Mouse (Mus musculus): ENCODE data around the gene Kpna3. TPM values are rescaled to one million over a fixed set of nuclear protein-coding genes. Genes with fewer than 3 reads are reported as not detected.
"Not testable (repeated sequence)": the region's sequence is repeated elsewhere in the genome, so short reads cannot be mapped to it uniquely, and the experiment has no call there.

Kpna3 gene
- polyA plus RNA-seq, 1 experiment from 2014 or later: 88.0 TPM

DNA sequence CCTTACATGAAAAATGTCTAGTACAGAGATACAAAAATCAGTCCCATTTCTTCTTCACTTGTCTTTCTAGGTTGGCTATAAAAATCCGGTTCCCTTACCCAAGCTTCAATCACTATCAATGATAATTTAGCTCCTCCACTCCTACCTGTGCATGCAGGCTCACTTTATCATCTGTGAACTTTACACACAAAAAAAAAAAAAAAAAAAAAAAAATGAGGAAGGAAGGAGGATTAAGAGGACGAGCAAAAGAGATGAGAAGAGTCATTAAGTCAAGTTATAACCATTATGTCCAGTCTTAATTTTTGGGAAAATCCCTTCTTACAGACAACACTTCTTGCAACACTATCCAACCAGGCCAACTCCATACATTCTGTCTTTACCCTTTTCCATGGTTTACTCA, 2.8 kb downstream of the Kpna3 start:
- no peak for ATAC-seq
- Histone ChIP-seq H3K9me3 (ENCODE audit: control insufficient read depth, low read length) (no peaks in the 10 kb centered on the region), H3K27me3 (replicated peaks; ENCODE audit: control insufficient read depth, insufficient read depth, low read length) (no peaks in the 10 kb centered on the region), H3K36me3 (ENCODE audit: control insufficient read depth, insufficient read depth) (no peaks in the 10 kb centered on the region), H3K4me3 (replicated peaks; ENCODE audit: low read length) (no peak overlapping the region), H3K4me1 (replicated peaks; ENCODE audit: control insufficient read depth, insufficient read depth, low read length) (peaks cover 26% of the 10 kb centered on the region), H3K27ac (ENCODE audit: low read length) (no peak overlapping the region), H3K9ac (replicated peaks; ENCODE audit: low read depth, low read length) (no peak overlapping the region), H3K4me2 (ENCODE audit: low read length) (no peak overlapping the region)
- WGBS: 86% methylated on average over 2 of the region's 2 CpGs

- Histone ChIP-seq H3K4me1 (replicated peaks; ENCODE audit: control insufficient read depth, insufficient read depth, low read length) (peaks cover 11% of the 10 kb centered on the region; the same call in 1 of the 2 replicates), H3K4me2 (ENCODE audit: low read length) (no peak overlapping the region), H3K27ac (ENCODE audit: low read length) (no peak overlapping the region), H3K9me3 (ENCODE audit: control insufficient read depth, low read length) (no peaks in the 10 kb centered on the region), H3K9ac (replicated peaks; ENCODE audit: low read depth, low read length) (no peak overlapping the region), H3K27me3 (replicated peaks; ENCODE audit: control insufficient read depth, insufficient read depth, low read length) (no peaks in the 10 kb centered on the region), H3K36me3 (ENCODE audit: control insufficient read depth, insufficient read depth) (no peaks in the 10 kb centered on the region), H3K4me3 (replicated peaks; ENCODE audit: low read length) (no peak overlapping the region)
- WGBS: 76% methylated on average over 3 of the region's 3 CpGs
- no peak for ATAC-seq
These were observed 11.4 kb downstream of the Kpna3 start for GRCm38 (mm10) chr14:61428126-61428787.

DNA sequence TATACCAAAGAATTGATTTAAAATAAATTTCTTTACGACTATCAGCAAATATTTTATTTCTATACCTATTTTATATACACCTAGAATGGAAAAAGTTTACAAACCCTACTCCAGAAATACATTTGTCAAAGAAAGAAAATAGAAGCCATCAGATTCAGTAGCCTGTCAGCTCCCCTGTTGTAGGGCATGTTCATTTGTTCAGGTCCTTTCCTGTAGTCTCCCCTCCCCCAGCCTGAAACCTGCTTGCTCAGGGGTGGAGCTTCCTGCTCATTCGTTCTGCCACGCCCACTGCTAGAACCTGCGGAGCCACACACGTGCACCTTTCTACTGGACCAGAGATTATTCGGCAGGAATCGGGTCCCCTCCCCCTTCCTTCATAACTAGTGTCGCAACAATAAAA, 12.6 kb downstream of the Kpna3 start:
- H3K9ac ChIP-seq (replicated peaks; ENCODE audit: low read depth, low read length); H3K27me3 ChIP-seq (replicated peaks; ENCODE audit: control insufficient read depth, insufficient read depth, low read length); H3K27ac ChIP-seq (ENCODE audit: low read length); H3K4me2 ChIP-seq (ENCODE audit: low read length); H3K4me3 ChIP-seq (replicated peaks; ENCODE audit: low read length); H3K36me3 ChIP-seq (ENCODE audit: control insufficient read depth, insufficient read depth); ATAC-seq; H3K4me1 ChIP-seq (replicated peaks; ENCODE audit: control insufficient read depth, insufficient read depth, low read length); H3K9me3 ChIP-seq (ENCODE audit: control insufficient read depth, low read length): not testable (repeated sequence)
- WGBS: 92% methylated on average over 1 of the region's 8 CpGs

GRCm38 (mm10) chr14:61425080-61425665, 14.5 kb downstream of the Kpna3 start:
- no peak overlapping the region for H3K4me2 ChIP-seq (ENCODE audit: low read length)
- WGBS: 95% methylated on average over 2 of the region's 2 CpGs
- H3K27ac ChIP-seq (ENCODE audit: low read length): no peak overlapping the region
- H3K36me3 ChIP-seq (ENCODE audit: control insufficient read depth, insufficient read depth): no peaks in the 10 kb centered on the region
- no peaks in the 10 kb centered on the region for H3K27me3 ChIP-seq (replicated peaks; ENCODE audit: control insufficient read depth, insufficient read depth, low read length)
- H3K4me3 ChIP-seq (replicated peaks; ENCODE audit: low read length): no peak overlapping the region
- peaks cover 6% of the 10 kb centered on the region; the same call in 1 of the 2 replicates for H3K4me1 ChIP-seq (replicated peaks; ENCODE audit: control insufficient read depth, insufficient read depth, low read length)
- H3K9ac ChIP-seq (replicated peaks; ENCODE audit: low read depth, low read length): no peak overlapping the region
- no peaks in the 10 kb centered on the region for H3K9me3 ChIP-seq (ENCODE audit: control insufficient read depth, low read length)
- no peak for ATAC-seq

DNA sequence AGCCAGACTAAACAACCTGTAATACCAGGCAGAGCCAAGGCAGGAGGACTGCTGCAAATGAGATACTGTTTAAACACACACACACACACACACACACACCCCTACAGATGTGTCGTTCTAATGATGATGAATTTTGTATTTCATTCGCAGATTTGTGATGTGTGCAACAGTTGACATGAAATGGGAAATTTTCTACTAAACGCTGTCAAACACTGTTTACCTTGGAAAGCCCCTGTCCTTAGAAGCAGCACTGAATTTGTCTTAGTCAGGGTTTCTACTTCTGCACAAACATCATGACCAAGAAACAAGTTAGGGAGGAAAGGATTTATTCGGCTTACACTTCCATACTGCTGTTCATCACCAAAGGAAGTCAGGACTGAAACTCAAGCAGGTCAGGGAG, 24.0 kb downstream of the Kpna3 start:
- 90% methylated on average over 4 of the region's 4 CpGs for WGBS
- H3K27me3 ChIP-seq (replicated peaks; ENCODE audit: control insufficient read depth, insufficient read depth, low read length): no peaks in the 10 kb centered on the region
- H3K9me3 ChIP-seq (ENCODE audit: control insufficient read depth, low read length): no peaks in the 10 kb centered on the region
- H3K27ac ChIP-seq (ENCODE audit: low read length): no peak overlapping the region
- H3K4me1 ChIP-seq (replicated peaks; ENCODE audit: control insufficient read depth, insufficient read depth, low read length): peaks cover 10% of the 10 kb centered on the region
- no peak overlapping the region for H3K4me2 ChIP-seq (ENCODE audit: low read length)
- no peak overlapping the region for H3K4me3 ChIP-seq (replicated peaks; ENCODE audit: low read length)
- no peak for ATAC-seq
- no peak overlapping the region for H3K9ac ChIP-seq (replicated peaks; ENCODE audit: low read depth, low read length)
- no peaks in the 10 kb centered on the region for H3K36me3 ChIP-seq (ENCODE audit: control insufficient read depth, insufficient read depth)

DNA sequence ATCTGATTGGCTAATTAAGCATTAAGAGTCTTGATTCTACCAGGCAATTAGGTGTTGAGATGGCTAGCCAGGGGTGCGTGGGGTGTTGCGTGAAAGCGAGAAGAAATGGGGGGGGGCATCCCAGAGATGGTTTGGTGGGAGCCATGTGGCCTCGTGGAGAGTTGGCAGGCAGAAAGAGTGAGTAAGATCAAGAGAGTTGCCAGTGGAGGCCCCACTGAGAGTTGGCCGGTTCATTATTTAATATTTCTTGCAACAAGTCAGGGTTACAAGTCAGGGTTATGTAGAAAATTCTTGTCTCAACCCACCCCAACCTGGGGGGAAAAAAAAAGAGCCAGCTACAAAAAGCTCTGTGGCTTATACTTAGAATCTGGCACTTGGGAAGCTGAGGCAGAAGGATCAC, 24.4 kb downstream of the Kpna3 start:
- Histone ChIP-seq H3K36me3 (ENCODE audit: control insufficient read depth, insufficient read depth) (no peaks in the 10 kb centered on the region), H3K4me2 (ENCODE audit: low read length) (no peak overlapping the region), H3K27ac (ENCODE audit: low read length) (no peak overlapping the region), H3K4me1 (replicated peaks; ENCODE audit: control insufficient read depth, insufficient read depth, low read length) (peaks cover 10% of the 10 kb centered on the region), H3K9me3 (ENCODE audit: control insufficient read depth, low read length) (no peaks in the 10 kb centered on the region), H3K27me3 (replicated peaks; ENCODE audit: control insufficient read depth, insufficient read depth, low read length) (no peaks in the 10 kb centered on the region), H3K9ac (replicated peaks; ENCODE audit: low read depth, low read length) (no peak overlapping the region), H3K4me3 (replicated peaks; ENCODE audit: low read length) (no peak overlapping the region)
- 65% methylated on average over 5 of the region's 5 CpGs for WGBS
- ATAC-seq: no peak

DNA sequence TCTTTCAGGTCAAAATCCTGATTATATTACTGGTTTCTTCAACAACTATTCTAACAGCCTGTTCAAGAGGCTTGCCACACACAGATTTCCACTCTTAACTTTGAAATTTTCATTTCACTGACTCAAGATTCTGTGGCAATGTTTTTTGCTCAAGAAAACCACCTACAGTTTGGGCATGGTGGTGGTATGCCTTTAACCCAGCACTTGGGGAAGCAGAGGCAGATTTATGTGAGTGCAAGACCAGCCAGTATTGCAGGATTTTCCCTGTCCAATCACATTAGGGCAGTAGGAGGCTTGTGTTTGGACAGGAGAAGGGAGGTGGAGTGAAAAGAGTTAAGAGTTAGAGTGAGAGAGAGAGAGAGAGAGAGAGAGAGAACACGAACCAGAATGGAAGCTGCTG, 24.9 kb downstream of the Kpna3 start:
- Histone ChIP-seq H3K27ac (ENCODE audit: low read length) (no peak overlapping the region), H3K4me2 (ENCODE audit: low read length) (no peak overlapping the region), H3K36me3 (ENCODE audit: control insufficient read depth, insufficient read depth) (no peaks in the 10 kb centered on the region), H3K9ac (replicated peaks; ENCODE audit: low read depth, low read length) (no peak overlapping the region), H3K4me1 (replicated peaks; ENCODE audit: control insufficient read depth, insufficient read depth, low read length) (peaks cover 10% of the 10 kb centered on the region), H3K27me3 (replicated peaks; ENCODE audit: control insufficient read depth, insufficient read depth, low read length) (no peaks in the 10 kb centered on the region), H3K4me3 (replicated peaks; ENCODE audit: low read length) (no peak overlapping the region), H3K9me3 (ENCODE audit: control insufficient read depth, low read length) (no peaks in the 10 kb centered on the region)
- 22% methylated on average over 1 of the region's 1 CpGs for WGBS
- ATAC-seq: no peak

DNA sequence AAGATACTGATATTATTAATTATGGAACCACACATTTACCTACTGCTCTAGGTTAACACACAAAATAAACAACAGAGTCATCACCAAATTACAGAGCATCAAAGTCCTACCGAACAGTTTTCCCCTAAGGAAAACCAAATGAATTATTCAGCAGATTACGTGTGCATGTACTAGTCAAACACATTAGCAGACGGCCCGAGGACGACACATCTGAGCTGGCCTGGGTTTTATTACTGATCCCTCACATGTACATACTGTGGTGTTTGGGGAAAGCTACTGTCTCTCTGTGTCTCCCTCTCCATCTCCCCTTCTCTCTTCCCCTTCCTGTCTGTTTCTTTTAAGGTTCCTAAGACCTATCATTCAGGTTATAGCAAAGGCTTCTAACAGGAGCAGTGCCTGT, 25.5 kb downstream of the Kpna3 start:
- H3K9ac ChIP-seq (replicated peaks; ENCODE audit: low read depth, low read length): no peak overlapping the region
- H3K27me3 ChIP-seq (replicated peaks; ENCODE audit: control insufficient read depth, insufficient read depth, low read length): no peaks in the 10 kb centered on the region
- peaks cover 10% of the 10 kb centered on the region for H3K4me1 ChIP-seq (replicated peaks; ENCODE audit: control insufficient read depth, insufficient read depth, low read length)
- 10% methylated on average over 5 of the region's 5 CpGs for WGBS
- H3K9me3 ChIP-seq (ENCODE audit: control insufficient read depth, low read length): no peaks in the 10 kb centered on the region
- H3K4me3 ChIP-seq (replicated peaks; ENCODE audit: low read length): no peak overlapping the region
- H3K4me2 ChIP-seq (ENCODE audit: low read length): no peak overlapping the region
- H3K27ac ChIP-seq (ENCODE audit: low read length): no peak overlapping the region
- no peak for ATAC-seq
- no peaks in the 10 kb centered on the region for H3K36me3 ChIP-seq (ENCODE audit: control insufficient read depth, insufficient read depth)

GRCm38 (mm10) chr14:61413686-61414085, 26.0 kb downstream of the Kpna3 start:
- Histone ChIP-seq H3K4me2 (ENCODE audit: low read length) (no peak overlapping the region), H3K27ac (ENCODE audit: low read length) (no peak overlapping the region), H3K27me3 (replicated peaks; ENCODE audit: control insufficient read depth, insufficient read depth, low read length) (no peaks in the 10 kb centered on the region), H3K4me3 (replicated peaks; ENCODE audit: low read length) (no peak overlapping the region), H3K9ac (replicated peaks; ENCODE audit: low read depth, low read length) (no peak overlapping the region), H3K9me3 (ENCODE audit: control insufficient read depth, low read length) (no peaks in the 10 kb centered on the region), H3K4me1 (replicated peaks; ENCODE audit: control insufficient read depth, insufficient read depth, low read length) (peaks cover 10% of the 10 kb centered on the region), H3K36me3 (ENCODE audit: control insufficient read depth, insufficient read depth) (no peaks in the 10 kb centered on the region)
- no peak for ATAC-seq
- 52% methylated on average over 3 of the region's 3 CpGs for WGBS
